Mouse (Mus musculus) activated CD4-positive, CD25-positive, alpha-beta regulatory T cell, adult 9 weeks (primary cell): ENCODE measurements around the gene Sbk2. TPM values are rescaled to one million over a fixed set of nuclear protein-coding genes. Genes with fewer than 3 reads are reported as not detected.

Experiments
- polyA plus RNA-seq: library from polyadenylated mRNA; unstranded; fragments of 100-300 nt; shearing (Covaris generic); gene quantifications from one replicate; pipeline ENCODE4 v1.2.1, GENCODE M21; 2017

Sbk2 gene
- polyA plus RNA-seq, result 0.84 TPM

DNA sequence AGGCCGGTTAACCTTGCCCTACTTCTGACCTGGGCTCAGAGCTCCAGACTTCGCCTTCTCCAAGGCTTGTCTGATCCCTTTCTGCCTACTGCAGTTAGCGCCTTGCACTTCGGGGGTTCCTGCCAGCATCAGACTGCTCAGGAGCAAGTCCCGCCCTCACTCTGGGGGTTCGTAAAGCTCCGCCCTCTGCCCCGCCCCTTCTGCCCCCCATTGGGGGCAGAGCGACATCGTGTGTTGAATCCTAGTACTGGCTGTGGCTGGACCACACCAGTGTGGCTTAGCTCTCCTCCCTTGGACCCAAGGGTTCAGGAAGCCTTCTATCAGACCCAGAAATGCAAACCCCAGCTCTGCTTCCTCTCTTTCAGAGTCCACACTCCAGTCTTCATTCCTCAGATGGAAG is at the start of gene Sbk2:
Gene Sbk2, minus strand, starts transcription at position 135 of the 400 bp plus-strand sequence.

GRCm38 (mm10) chr7:4996003-4996895 is 32.0 kb upstream of the Sbk2 start, which contains the start of gene Zfp579:
Gene Zfp579, minus strand, starts transcription at chr7:4996158.

DNA sequence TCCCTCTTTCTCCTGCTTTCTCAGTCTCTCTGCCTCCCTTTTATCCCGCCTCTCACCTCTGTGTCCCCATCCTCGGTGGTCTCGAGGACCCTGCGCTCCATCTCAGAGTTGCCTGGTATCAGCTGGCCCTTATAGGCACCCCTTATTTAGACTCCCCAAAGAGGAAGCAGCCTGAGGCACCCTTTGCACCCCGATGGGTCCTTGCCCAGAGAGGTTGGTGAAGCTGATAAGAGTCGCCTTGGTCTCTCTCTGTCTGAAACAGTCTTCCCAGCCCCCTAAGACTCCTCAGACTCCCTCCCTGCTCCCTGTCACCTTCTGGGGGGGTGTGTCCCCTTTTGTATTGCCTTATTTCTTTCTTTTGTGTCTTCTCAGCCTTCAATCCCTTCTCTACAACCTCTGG is 6.9 kb upstream of the Sbk2 start, which contains the start of gene Sbk3:
Gene Sbk3, minus strand, starts transcription at position 101 of the 400 bp plus-strand sequence.

DNA sequence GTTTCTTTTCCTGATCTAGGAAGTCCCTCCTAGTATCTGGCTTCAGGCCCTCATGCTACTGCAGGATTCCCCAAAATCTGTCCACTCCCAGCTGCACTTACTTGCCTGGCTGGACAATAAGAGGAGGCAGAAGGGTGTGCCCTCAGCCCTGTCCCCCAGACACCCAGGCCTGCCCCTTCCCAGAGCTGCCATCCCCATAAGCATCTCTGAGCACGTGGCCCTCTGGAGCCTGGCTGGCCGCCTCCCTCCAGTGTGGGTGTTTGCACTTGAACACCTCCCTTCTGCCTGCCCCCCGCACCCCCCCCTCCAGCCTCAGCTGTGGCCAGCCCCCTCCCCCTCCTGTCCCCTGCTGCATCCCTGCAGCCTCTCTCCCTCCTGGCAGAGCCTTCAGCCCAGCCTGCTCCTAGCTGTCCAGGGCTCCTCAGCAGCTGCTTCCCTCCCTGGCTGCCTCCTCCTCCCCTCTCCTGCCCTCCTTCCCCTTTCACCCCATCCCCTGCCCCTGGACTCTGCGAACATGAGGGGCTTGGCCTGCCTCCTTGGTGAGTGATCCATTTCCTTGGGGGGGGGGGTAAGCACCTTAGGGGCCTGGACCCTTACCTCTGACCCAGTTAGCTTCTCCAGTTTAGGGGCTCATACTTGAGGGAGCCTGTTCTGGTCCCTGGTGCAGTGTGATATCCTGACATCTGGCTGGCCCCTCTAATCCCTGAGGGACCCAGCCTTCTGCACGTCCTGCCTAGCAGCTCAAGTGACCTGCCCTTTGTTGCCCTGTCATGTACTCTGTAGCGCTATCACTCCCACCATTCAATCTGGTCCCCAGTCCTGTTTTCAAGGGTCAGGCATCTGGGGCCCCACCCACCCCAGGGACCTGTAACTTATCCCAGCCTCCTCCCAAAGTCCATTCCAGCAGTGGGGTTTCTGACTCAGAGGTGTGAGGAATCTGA is 38.5 kb downstream of the Sbk2 start, which contains the start of gene Ssc5d:
Gene Ssc5d, plus strand, starts transcription at position 345 of the 941 bp plus-strand sequence.

DNA sequence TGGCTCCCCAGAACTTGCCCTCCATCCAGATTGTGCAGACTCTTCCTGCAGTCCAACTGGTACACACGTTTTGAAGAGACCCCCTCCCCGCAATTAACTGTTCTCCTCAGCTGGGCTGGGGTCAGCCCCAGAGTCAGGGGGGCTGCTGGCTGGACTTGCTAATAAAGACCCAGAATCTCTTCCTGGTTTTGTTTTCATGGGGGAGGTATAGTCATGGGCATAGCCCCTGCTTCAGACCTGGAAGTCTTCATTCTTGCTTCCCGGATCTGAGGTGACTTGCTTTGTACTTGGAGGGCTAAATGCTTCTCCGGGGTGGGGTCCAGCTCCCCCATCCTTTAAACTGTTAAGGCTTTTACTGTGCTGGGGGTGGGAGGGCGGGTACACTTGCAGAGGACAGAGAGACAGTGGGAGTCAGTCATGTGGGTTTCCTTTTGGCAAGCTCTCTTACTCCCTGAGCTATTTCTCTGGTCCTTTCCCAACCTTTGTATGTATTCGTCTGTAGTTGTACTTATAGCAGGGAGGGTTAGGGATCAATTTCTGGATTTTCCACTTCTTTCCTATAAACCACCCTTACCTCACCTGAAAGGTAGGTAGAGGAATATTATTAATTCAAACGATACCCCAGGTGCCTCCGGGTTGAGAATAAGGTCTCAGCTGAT is 42.3 kb downstream of the Sbk2 start, which contains the start of gene Nat14:
Gene Nat14, plus strand, starts transcription at position 205 of the 659 bp plus-strand sequence.

GRCm38 (mm10) chr7:4915007-4915665 is 49.1 kb downstream of the Sbk2 start, which contains the start of gene Zfp628:
Gene Zfp628, plus strand, starts transcription at chr7:4915217.

GRCm38 (mm10) chr7:4906466-4906950 is 57.7 kb downstream of the Sbk2 start, which contains the start of gene Gm36210:
Gene Gm36210, minus strand, starts transcription at chr7:4906516.

Other genes with a start within 250 kb of the Sbk2 start
- 0.10 TPM for gene Tmem150b, start 239.2 kb downstream of the Sbk2 start, polyA plus RNA-seq
- gene Kmt5c, start 224.3 kb downstream of the Sbk2 start, polyA plus RNA-seq, result 49.9 TPM
- 3.0 TPM for gene Cox6b2, start 211.3 kb downstream of the Sbk2 start, polyA plus RNA-seq
- gene Fam71e2, start 193.1 kb downstream of the Sbk2 start, polyA plus RNA-seq, result not detected
- gene Il11, start 181.5 kb downstream of the Sbk2 start, polyA plus RNA-seq, result not detected
- not detected for gene Tmem190, start 181.5 kb downstream of the Sbk2 start, polyA plus RNA-seq
- gene Tmem238, start 174.8 kb downstream of the Sbk2 start, polyA plus RNA-seq, result 1.3 TPM
- gene Rpl28, start 171.5 kb downstream of the Sbk2 start, polyA plus RNA-seq, result 423 TPM
- gene Ube2s, start 151.8 kb downstream of the Sbk2 start, polyA plus RNA-seq, result 105 TPM
- gene Shisa7, start 119.7 kb downstream of the Sbk2 start, polyA plus RNA-seq, result not detected
- gene Isoc2b, start 94.1 kb downstream of the Sbk2 start, polyA plus RNA-seq, result 43.7 TPM
- gene Isoc2a, start 87.3 kb downstream of the Sbk2 start, polyA plus RNA-seq, result 0.53 TPM
- not detected for gene Gm36210, start 57.9 kb downstream of the Sbk2 start, polyA plus RNA-seq
- 1.6 TPM for gene Zfp628, start 49.2 kb downstream of the Sbk2 start, polyA plus RNA-seq
- gene Nat14, start 42.4 kb downstream of the Sbk2 start, polyA plus RNA-seq, result 0.90 TPM
- not detected for gene Ssc5d, start 38.6 kb downstream of the Sbk2 start, polyA plus RNA-seq
- not detected for gene Sbk3, start 6.8 kb upstream of the Sbk2 start, polyA plus RNA-seq
- 13.5 TPM for gene Zfp579, start 31.8 kb upstream of the Sbk2 start, polyA plus RNA-seq
- 34.1 TPM for gene Zfp524, start 50.0 kb upstream of the Sbk2 start, polyA plus RNA-seq
- gene Fiz1, start 50.3 kb upstream of the Sbk2 start, polyA plus RNA-seq, result 39.2 TPM
- 5.7 TPM for gene Gm44973, start 51.1 kb upstream of the Sbk2 start, polyA plus RNA-seq
- gene Zfp865, start 56.0 kb upstream of the Sbk2 start, polyA plus RNA-seq, result 6.2 TPM
- not detected for gene Ccdc106, start 56.1 kb upstream of the Sbk2 start, polyA plus RNA-seq
- not detected for gene 4632433K11Rik, start 69.7 kb upstream of the Sbk2 start, polyA plus RNA-seq
- 3.7 TPM for gene Zfp784, start 74.0 kb upstream of the Sbk2 start, polyA plus RNA-seq
- 1.1 TPM for gene Zfp580, start 87.1 kb upstream of the Sbk2 start, polyA plus RNA-seq
- gene U2af2, start 97.7 kb upstream of the Sbk2 start, polyA plus RNA-seq, result 98.6 TPM
- 12.4 TPM for gene Epn1, start 115.8 kb upstream of the Sbk2 start, polyA plus RNA-seq
- gene Rfpl4, start 152.5 kb upstream of the Sbk2 start, polyA plus RNA-seq, result not detected
- gene Rasl2-9, start 161.5 kb upstream of the Sbk2 start, polyA plus RNA-seq, result 0.29 TPM
- gene Vmn1r55, start 185.3 kb upstream of the Sbk2 start, polyA plus RNA-seq, result 0.12 TPM
- not detected for gene Vmn1r56, start 232.3 kb upstream of the Sbk2 start, polyA plus RNA-seq